Mouse (Mus musculus) stomach, postnatal 0 days (tissue): ENCODE measurements around the gene Tdrd6.

ENCODE experiments used
- CTCF ChIP-seq: IDR thresholded peaks from 2 replicates; pipeline ENCODE4 v1.5.1; 2016; ENCODE audit warnings: antibody characterized with exemption, low read depth, mild to moderate bottlenecking, moderate library complexity
- EP300 ChIP-seq: optimal IDR thresholded peaks from 2 replicates; pipeline ENCODE3; 2016; ENCODE audit warnings: antibody characterized with exemption

- TF ChIP-seq CTCF (no peak), EP300 (no peak)
Observed at GRCm38 (mm10) chr17:43667290-43667843, 37.3 kb upstream of the Tdrd6 start, which contains the start of gene Cyp39a1.
